Mouse (Mus musculus) cortical plate, adult 2 months (tissue): ENCODE results near the gene Slc12a5.

Source experiments
- CTCF ChIP-seq: fragments of 200-500 bp; IDR thresholded peaks from 2 replicates; pipeline ENCODE4 v1.5.1; 2011; ENCODE audit warnings: mild to moderate bottlenecking, control low read depth, low read length; ENCODE audit not compliant: insufficient read depth; ENCODE audit errors: extremely low read depth
- POLR2A ChIP-seq: fragments of 200-500 bp; IDR thresholded peaks from 2 replicates; pipeline ENCODE4 v1.6.1; 2011; ENCODE audit warnings: mild to moderate bottlenecking, low read length, control low read depth; ENCODE audit not compliant: insufficient read depth; ENCODE audit errors: extremely low read depth

DNA sequence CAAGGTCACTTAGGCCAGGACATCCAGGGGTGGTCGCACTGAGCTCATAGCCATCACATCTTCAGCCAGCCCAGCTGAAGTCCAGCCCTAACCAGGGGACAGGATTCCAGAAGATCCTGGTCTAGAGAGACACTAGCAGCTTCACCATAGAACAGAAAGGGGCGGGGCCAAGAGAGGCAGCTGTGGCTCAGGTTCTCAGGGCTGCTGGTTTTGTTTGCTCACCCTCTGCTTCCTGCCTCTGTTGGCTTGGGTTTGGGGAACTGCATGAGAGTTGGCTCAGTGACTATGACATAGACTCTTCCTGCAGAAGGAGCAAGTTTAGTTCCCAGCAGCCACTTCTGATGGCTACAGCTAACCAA is 47.2 kb upstream of the Slc12a5 start:
- no peak for TF ChIP-seq CTCF
- TF ChIP-seq POLR2A, result no peak
